In genomic region chr15:12732613-12733012, GRCm38 (mm10) we compare ENCODE assay signal across 23 mouse cellular contexts. TPM values are rescaled to one million over a fixed set of nuclear protein-coding genes. Genes with fewer than 3 reads are reported as not detected.
DNase-seq lines count a peak whose midpoint lies in the region; ATAC-seq lines count a peak whose summit lies in the region.
"Had no signal": no experiment of that assay in that cellular context is flagged by ENCODE, and none has a peak within 500 bp of the region (broad histone marks: within the 10 kb centered on the region; RNA-seq: fewer than 3 reads in every experiment).

No protein-coding gene starts in this region.

- intact Hi-C loops in heart, postnatal 36 days (cut with DNase I) = no loop called here

- H3K4me1 ChIP-seq in heart, embryonic 15.5 days (replicated peaks) = peaks cover 32% of the 10 kb centered on the region
- H3K4me1 ChIP-seq in heart, embryonic 10.5 days = peaks cover 19% of the 10 kb centered on the region
- H3K4me1 ChIP-seq: forebrain, embryonic 13.5 days; hindbrain, embryonic 13.5 days had no signal

- peak overlapping the region; percentile 42 for H3K4me2 ChIP-seq in heart, embryonic 15.5 days
- H3K4me2 ChIP-seq: forebrain, embryonic 13.5 days; hindbrain, embryonic 13.5 days had no signal

- WGBS in heart, embryonic 15.5 days = 43% methylated on average over 11 of the region's 11 CpGs
- 68% methylated on average over 11 of the region's 11 CpGs for WGBS in heart, embryonic 10.5 days

- peak overlapping the region; percentile 74 for H3K27ac ChIP-seq in heart, embryonic 15.5 days
- no peak overlapping the region for H3K27ac ChIP-seq in heart, embryonic 10.5 days
- H3K27ac ChIP-seq: embryonic facial prominence, embryonic 10.5 days; forebrain, embryonic 13.5 days; hindbrain, embryonic 13.5 days; hindbrain, postnatal 0 days; kidney, postnatal 0 days had no signal

- no peaks in the 10 kb centered on the region for H3K27me3 ChIP-seq in heart, embryonic 15.5 days
- H3K27me3 ChIP-seq in heart, embryonic 10.5 days (ENCODE audit: insufficient read depth, poor library complexity, severe bottlenecking) = peaks cover 7% of the 10 kb centered on the region; the same call in 1 of the 2 replicates

- H3K9ac ChIP-seq in heart, embryonic 15.5 days = no peak overlapping the region
- H3K9ac ChIP-seq: forebrain, embryonic 13.5 days; forebrain, postnatal 0 days; hindbrain, embryonic 13.5 days had no signal

- peak; percentile 6 for DNase-seq in adrenal gland, adult 2 months
- no peak for DNase-seq in adrenal gland, postnatal 10 days
- DNase-seq in heart, adult 11 months = peak; percentile 85
- DNase-seq in heart, adult 9 months (ENCODE audit: low spot score in 2 of 2) = no peak
- DNase-seq in heart, postnatal 36 days = no peak
- peak; percentile 56 for DNase-seq in heart, postnatal 4 days
- no peak for DNase-seq in heart, embryonic 10.5 days (ENCODE audit: low spot score)
- DNase-seq: adrenal gland, postnatal 25 days; B cell, adult 2 months; cerebellum, adult 2 months; cerebellum, postnatal 10 days; forebrain, postnatal 0 days; gastrocnemius, postnatal 25 days; kidney, adult 11 months; kidney, adult 9 months had no signal

- no peaks in the 10 kb centered on the region for H3K36me3 ChIP-seq in heart, embryonic 15.5 days
- no peaks in the 10 kb centered on the region for H3K36me3 ChIP-seq in heart, embryonic 10.5 days
- H3K36me3 ChIP-seq: embryonic facial prominence, embryonic 10.5 days; G1E; hindbrain, embryonic 13.5 days had no signal

- no peak overlapping the region for H3K4me3 ChIP-seq in heart, embryonic 15.5 days
- H3K4me3 ChIP-seq in heart, embryonic 10.5 days = no peak overlapping the region
- H3K4me3 ChIP-seq: embryonic facial prominence, embryonic 10.5 days; forebrain, embryonic 13.5 days; hindbrain, embryonic 13.5 days had no signal

- no peaks in the 10 kb centered on the region for H3K9me3 ChIP-seq in heart, embryonic 15.5 days (replicated peaks)
- no peaks in the 10 kb centered on the region for H3K9me3 ChIP-seq in heart, embryonic 10.5 days
- H3K9me3 ChIP-seq: embryonic facial prominence, embryonic 10.5 days; forebrain, embryonic 13.5 days; G1E; hindbrain, embryonic 13.5 days had no signal

- ATAC-seq in heart, embryonic 15.5 days (replicated peaks; ENCODE audit: insufficient number of reproducible peaks, insufficient read depth, low FRiP score, low read depth) = no peak; the same call in 1 of the 2 replicates
- ATAC-seq: CD4-positive, CD25-positive, alpha-beta regulatory T cell, adult 4 months; forebrain, embryonic 13.5 days; forebrain, postnatal 0 days; hindbrain, postnatal 0 days had no signal

RNA-seq across cellular contexts. Expression of gene Pdzd2, which starts 7.1 kb away (rescaled TPM):
- total RNA-seq in adrenal gland, adult 2 months (2021) = 10 to 100 TPM; 13.3 to 21.4 TPM
- polyA plus RNA-seq in adrenal gland, adult 2 months (2012; rRNA removed) = 7.0 TPM in 2 replicates
- total RNA-seq in adrenal gland, postnatal 10 days (2021) = 10 to 100 TPM; 26.2 to 44.2 TPM
- 18.7 and 21.2 TPM in 2 replicates for polyA plus RNA-seq in heart, embryonic 15.5 days (2015; fragmentation: Nextera tagmentation; extraction: Ambion mirVana)
- total RNA-seq in heart, postnatal 36 days (2021) = 100 to 1,000 TPM in 1 of 2 experiments, 10 to 100 TPM in 1; 86.3 to 104 TPM
- total RNA-seq in heart, postnatal 4 days (2021) = 100 to 1,000 TPM; 178 to 205 TPM
- polyA plus RNA-seq in heart, embryonic 10.5 days (2016; fragmentation: Nextera tagmentation; extraction: Ambion mirVana) = 7.3 and 10.7 TPM in 2 replicates

Comparison
In these comparisons a context has a peak if more than half of its experiments do, and no peak if none do; other contexts are left out.
1. DNase-seq: peak in adrenal gland, adult 2 months (single experiment), heart, adult 11 months (single experiment) and heart, postnatal 4 days (single experiment); none in adrenal gland, postnatal 10 days (single experiment), heart, adult 9 months (0 of 2), heart, postnatal 36 days (0 of 2) and heart, embryonic 10.5 days (single experiment).